Mouse (Mus musculus) spleen, adult 2 months (tissue): ENCODE measurements around the gene Asxl1. TPM values are rescaled to one million over a fixed set of nuclear protein-coding genes. Genes with fewer than 3 reads are reported as not detected.

Source experiments
- DNase-seq, 2 experiments: peaks; one replicate each; pipeline versions ENCODE4 v3.0.0 to v3.0.0-alpha.2; 2012 to 2021; ENCODE audit warnings: low spot score in 2 of 2, low read depth in 1 of 2
- H3K27ac ChIP-seq: fragments of 200-500 bp; 2 replicates; pipeline ENCODE4 v1.5.1; 2012; ENCODE audit warnings: low read length, inconsistent platforms; ENCODE audit not compliant: insufficient read depth
- H3K27me3 ChIP-seq: fragments of 200-500 bp; 2 replicates; pipeline ENCODE4 v1.6.1; 2012; ENCODE audit warnings: mild to moderate bottlenecking, moderate library complexity, low read length, inconsistent platforms; ENCODE audit not compliant: control insufficient read depth, insufficient read depth
- H3K36me3 ChIP-seq: fragments of 200-500 bp; 2 replicates; pipeline ENCODE4 v1.6.1; 2012; ENCODE audit warnings: mild to moderate bottlenecking, low read length, inconsistent platforms; ENCODE audit not compliant: control insufficient read depth, insufficient read depth
- H3K4me1 ChIP-seq: fragments of 200-500 bp; 2 replicates; pipeline ENCODE4 v1.6.1; 2011; ENCODE audit warnings: inconsistent platforms; ENCODE audit not compliant: control insufficient read depth, insufficient read depth, insufficient read length
- H3K4me3 ChIP-seq: fragments of 200-500 bp; 2 replicates; pipeline ENCODE4 v1.5.1; 2011; ENCODE audit warnings: mild to moderate bottlenecking, inconsistent platforms; ENCODE audit not compliant: insufficient read depth, insufficient read length; ENCODE audit errors: extremely low read depth
- CTCF ChIP-seq: fragments of 200-500 bp; IDR thresholded peaks from 2 replicates; pipeline ENCODE4 v1.5.1; 2011; ENCODE audit warnings: mild to moderate bottlenecking, inconsistent platforms; ENCODE audit not compliant: insufficient read depth, insufficient read length, insufficient replicate concordance; ENCODE audit errors: extremely low read depth
- POLR2A ChIP-seq: fragments of 200-500 bp; IDR thresholded peaks from 2 replicates; pipeline ENCODE4 v1.6.1; 2011; ENCODE audit warnings: low read depth, low read length, inconsistent platforms
- WGBS: fragments of 180-500 bp; shearing (Covaris S2); methylation state at CpG from one replicate; pipeline ENCODE4 v1.1.7; 2018; 5-methylcytosine and 5-hydroxymethylcytosine counted together
- polyA plus RNA-seq: library from polyadenylated mRNA; depleted of rRNA; stranded (reverse); fragments of >200 nt; gene quantifications from 2 replicates; pipeline ENCODE4 v1.2.3, GENCODE M21; 2012

Asxl1 gene
- polyA plus RNA-seq, 1 experiment, result 9.9 TPM

GRCm38 (mm10) chr2:153389831-153390230 lies 44.2 kb downstream of the Asxl1 start:
- no peak for DNase-seq
- Histone ChIP-seq H3K4me1 (no peaks in the 10 kb centered on the region), H3K4me3 (no peak overlapping the region), H3K27ac (no peak overlapping the region), H3K27me3 (no peaks in the 10 kb centered on the region), H3K36me3 (peaks cover 28% of the 10 kb centered on the region)
- 96% methylated on average over 2 of the region's 2 CpGs for WGBS
- no peak for TF ChIP-seq CTCF
- TF ChIP-seq POLR2A, result no peak

- TF ChIP-seq POLR2A (no peak), CTCF (no peak)
- H3K4me3 ChIP-seq, result no peak overlapping the region
- H3K27me3 ChIP-seq, result no peaks in the 10 kb centered on the region
- no peak for DNase-seq
- H3K36me3 ChIP-seq, result peaks cover 42% of the 10 kb centered on the region
- no peaks in the 10 kb centered on the region for H3K4me1 ChIP-seq
- WGBS, result 96% methylated on average over 10 of the region's 10 CpGs
- no peak overlapping the region for H3K27ac ChIP-seq
These were observed 47.4 kb downstream of the Asxl1 start for GRCm38 (mm10) chr2:153393045-153393444.

GRCm38 (mm10) chr2:153397790-153398515 lies 52.3 kb downstream of the Asxl1 start:
- TF ChIP-seq CTCF (no peak), POLR2A (no peak)
- peaks cover 47% of the 10 kb centered on the region for H3K36me3 ChIP-seq
- 91% methylated on average over 11 of the region's 11 CpGs for WGBS
- H3K27me3 ChIP-seq, result no peaks in the 10 kb centered on the region
- DNase-seq, result no peak
- H3K4me1 ChIP-seq, result no peaks in the 10 kb centered on the region
- no peak overlapping the region for H3K27ac ChIP-seq
- no peak overlapping the region for H3K4me3 ChIP-seq

- H3K4me3 ChIP-seq, result no peak overlapping the region
- H3K4me1 ChIP-seq, result no peaks in the 10 kb centered on the region
- peaks cover 36% of the 10 kb centered on the region for H3K36me3 ChIP-seq
- 96% methylated on average over 15 of the region's 15 CpGs for WGBS
- no peaks in the 10 kb centered on the region for H3K27me3 ChIP-seq
- H3K27ac ChIP-seq, result no peak overlapping the region
- DNase-seq, result no peak
- no peak for TF ChIP-seq CTCF
- no peak for TF ChIP-seq POLR2A
These were observed 53.5 kb downstream of the Asxl1 start for GRCm38 (mm10) chr2:153399166-153399565.

GRCm38 (mm10) chr2:153404062-153404461 lies 58.4 kb downstream of the Asxl1 start:
- Histone ChIP-seq H3K36me3 (peaks cover 14% of the 10 kb centered on the region), H3K4me1 (no peaks in the 10 kb centered on the region), H3K4me3 (no peak overlapping the region), H3K27ac (no peak overlapping the region), H3K27me3 (no peaks in the 10 kb centered on the region)
- TF ChIP-seq CTCF, result no peak
- no peak for TF ChIP-seq POLR2A
- 86% methylated on average over 3 of the region's 3 CpGs for WGBS
- DNase-seq, result no peak

- WGBS, result 92% methylated on average over 3 of the region's 3 CpGs
- H3K4me1 ChIP-seq, result no peaks in the 10 kb centered on the region
- TF ChIP-seq POLR2A, result no peak
- TF ChIP-seq CTCF, result no peak
- DNase-seq, result no peak
- H3K27ac ChIP-seq, result no peak overlapping the region
- no peaks in the 10 kb centered on the region for H3K27me3 ChIP-seq
- no peak overlapping the region for H3K4me3 ChIP-seq
- peaks cover 8% of the 10 kb centered on the region; the same call in 1 of the 2 replicates for H3K36me3 ChIP-seq
These were observed 59.3 kb downstream of the Asxl1 start for GRCm38 (mm10) chr2:153404882-153405281.

GRCm38 (mm10) chr2:153406882-153407281 lies 61.3 kb downstream of the Asxl1 start:
- Histone ChIP-seq H3K36me3 (no peaks in the 10 kb centered on the region), H3K27ac (no peak overlapping the region), H3K4me1 (no peaks in the 10 kb centered on the region), H3K4me3 (no peak overlapping the region), H3K27me3 (no peaks in the 10 kb centered on the region)
- no peak for DNase-seq
- no peak for TF ChIP-seq POLR2A
- TF ChIP-seq CTCF, result no peak
- 81% methylated on average over 6 of the region's 6 CpGs for WGBS
